Mouse (Mus musculus) myocyte (in vitro differentiated cells): ENCODE measurements at regions not wholly inside any gene's neighbourhood (a gene's known extent, or its start where the extent isn't known, plus 50 kb on each side); places are given as distances from the start of the nearest gene placed in this dataset.

Experiments
- E2F4 ChIP-seq: IDR thresholded peaks from one replicate; pipeline ENCODE4 v1.6.1; 2011; ENCODE audit warnings: mild to moderate bottlenecking, control low read depth, moderate library complexity; ENCODE audit not compliant: insufficient read depth
- MAX ChIP-seq: IDR thresholded peaks from one replicate; pipeline ENCODE4 v1.6.1; 2011; ENCODE audit warnings: low read depth, mild to moderate bottlenecking, control low read depth
- MYOD1 ChIP-seq, 3 experiments: IDR thresholded peaks; one replicate each; pipeline ENCODE4 v1.6.1; 2011; ENCODE audit warnings: control low read depth in 2 of 3, low read depth in 2 of 3, mild to moderate bottlenecking in 2 of 3, moderate library complexity in 1 of 3; ENCODE audit not compliant: insufficient read length in 2 of 3, control insufficient read depth in 1 of 3
- MYOG ChIP-seq, 3 experiments: IDR thresholded peaks; one replicate each; pipeline ENCODE4 v1.6.1; 2011; ENCODE audit warnings: control low read depth in 2 of 3, low read depth in 2 of 3, mild to moderate bottlenecking in 2 of 3; ENCODE audit not compliant: insufficient read length in 2 of 3, control insufficient read depth in 1 of 3, insufficient read depth in 1 of 3
- POLR2A ChIP-seq: IDR thresholded peaks from one replicate; pipeline ENCODE4 v1.6.1; 2011; ENCODE audit warnings: low read depth, mild to moderate bottlenecking, control low read depth, moderate library complexity; ENCODE audit not compliant: insufficient read length
- POLR2AphosphoS2 ChIP-seq: IDR thresholded peaks from one replicate; pipeline ENCODE4 v1.6.1; 2011; ENCODE audit warnings: low read depth, control low read depth; ENCODE audit not compliant: insufficient read length
- USF1 ChIP-seq: IDR thresholded peaks from one replicate; pipeline ENCODE4 v1.6.1; 2011; ENCODE audit warnings: low read depth, mild to moderate bottlenecking, control low read depth, moderate library complexity

- TF ChIP-seq POLR2AphosphoS2, result no peak
- TF ChIP-seq MYOG (IDR thresholded peaks at IDR 0.05; ENCODE audit: control insufficient read depth in 1 of 3, insufficient read depth in 1 of 3, insufficient read length in 2 of 3, low read depth in 2 of 3), result peak in 1 of 3 experiments; percentile 68
- TF ChIP-seq MAX, result no peak
- TF ChIP-seq E2F4, result no peak
- no peak for TF ChIP-seq POLR2A
- no peak for TF ChIP-seq USF1
- TF ChIP-seq MYOD1 (IDR thresholded peaks at IDR 0.05; ENCODE audit: control insufficient read depth in 1 of 3, insufficient read length in 2 of 3, low read depth in 2 of 3), result peak in 2 of 3 experiments; percentile 49 to 72
These were observed 842.1 kb upstream of the Car8 start for GRCm38 (mm10) chr4:9080821-9081493.
